In the genomic region with DNA sequence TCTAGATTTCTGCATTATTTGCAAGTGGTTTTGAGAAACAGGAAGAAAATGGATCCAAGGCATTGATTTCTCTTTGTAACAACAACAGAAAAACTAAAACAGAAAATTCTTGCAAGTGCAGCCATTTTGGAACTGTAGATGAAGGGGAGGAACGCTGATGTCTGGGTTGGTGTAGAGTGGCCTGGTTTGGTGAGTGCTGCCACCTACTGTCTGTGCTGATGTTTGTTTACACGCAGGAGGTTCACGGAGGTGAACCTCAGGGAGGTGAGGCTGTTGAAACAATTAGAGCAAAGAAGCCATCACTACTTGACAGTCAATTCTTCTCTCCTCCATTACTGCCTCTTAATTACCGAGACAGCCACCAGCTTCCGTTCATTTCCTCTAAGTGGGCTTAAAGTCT, we compare ENCODE assay signal across 8 mouse cellular contexts. TPM values are rescaled to one million over a fixed set of nuclear protein-coding genes. Genes with fewer than 3 reads are reported as not detected.
DNase-seq lines count a peak whose midpoint lies in the region; ATAC-seq and TF ChIP-seq lines count a peak whose summit lies in the region.

No protein-coding gene starts in this region.

- no peak overlapping the region for H3K4me2 ChIP-seq in forebrain, embryonic 11.5 days (ENCODE audit: low read depth, low read length, severe bottlenecking)
- H3K4me2 ChIP-seq in hindbrain, embryonic 13.5 days: no peak overlapping the region
- H3K4me2 ChIP-seq in limb, embryonic 12.5 days: no peak overlapping the region
- no peak overlapping the region for H3K4me2 ChIP-seq in midbrain, embryonic 14.5 days (ENCODE audit: low read length)
- H3K4me2 ChIP-seq in stomach, postnatal 0 days (replicated peaks; ENCODE audit: low read depth): no peak overlapping the region

- no peaks in the 10 kb centered on the region for H3K27me3 ChIP-seq in forebrain, embryonic 11.5 days (ENCODE audit: control insufficient read depth, insufficient read depth, low read length)
- H3K27me3 ChIP-seq in hindbrain, embryonic 13.5 days: no peaks in the 10 kb centered on the region
- no peaks in the 10 kb centered on the region for H3K27me3 ChIP-seq in limb, embryonic 12.5 days
- H3K27me3 ChIP-seq in midbrain, embryonic 14.5 days (ENCODE audit: control insufficient read depth, insufficient read depth, low read length): no peaks in the 10 kb centered on the region
- H3K27me3 ChIP-seq in stomach, postnatal 0 days (ENCODE audit: control insufficient read depth, insufficient read depth, low read length): no peaks in the 10 kb centered on the region

- peak; percentile 40 for DNase-seq in ovary, postnatal 36 days (ENCODE audit: low spot score)
- no peak for DNase-seq in ovary, postnatal 10 days (ENCODE audit: low spot score)
- DNase-seq in c-Kit-positive CD71-positive TER-119-negative erythroid progenitor cells, embryonic 14.5 days (ENCODE audit: low read depth): peak; percentile 54
- DNase-seq in forebrain, embryonic 11.5 days (ENCODE audit: low spot score): peak; percentile 78
- DNase-seq in midbrain, embryonic 14.5 days: peak; percentile 84
- peak; percentile 71 for DNase-seq in stomach, postnatal 0 days (ENCODE audit: low spot score)

- no peak for TF ChIP-seq EP300 in stomach, postnatal 0 days (optimal IDR thresholded peaks at IDR 0.05)

- H3K27ac ChIP-seq in forebrain, embryonic 11.5 days (ENCODE audit: low read depth, low read length): no peak overlapping the region
- no peak overlapping the region for H3K27ac ChIP-seq in hindbrain, embryonic 13.5 days
- H3K27ac ChIP-seq in limb, embryonic 12.5 days: no peak overlapping the region
- H3K27ac ChIP-seq in midbrain, embryonic 14.5 days (replicated peaks; ENCODE audit: low read depth, low read length): 0 out of 2 replicates have a peak overlapping the region, but pooled peaks have one; percentile 37
- no peak overlapping the region for H3K27ac ChIP-seq in stomach, postnatal 0 days (replicated peaks)

- no peak overlapping the region for H3K4me3 ChIP-seq in forebrain, embryonic 11.5 days (ENCODE audit: low read depth, low read length)
- H3K4me3 ChIP-seq in hindbrain, embryonic 13.5 days: no peak overlapping the region
- H3K4me3 ChIP-seq in limb, embryonic 12.5 days (replicated peaks): no peak overlapping the region
- no peak overlapping the region for H3K4me3 ChIP-seq in midbrain, embryonic 14.5 days (replicated peaks; ENCODE audit: low read depth, low read length)
- H3K4me3 ChIP-seq in stomach, postnatal 0 days (ENCODE audit: low read depth, low read length): no peak overlapping the region

- 27% methylated on average over 5 of the region's 5 CpGs for whole genome bisulfite sequencing in forebrain, embryonic 11.5 days
- 24% methylated on average over 5 of the region's 5 CpGs for WGBS in hindbrain, embryonic 13.5 days
- 15% methylated on average over 5 of the region's 5 CpGs for WGBS in limb, embryonic 12.5 days
- 31% methylated on average over 5 of the region's 5 CpGs for WGBS in midbrain, embryonic 14.5 days
- 26% methylated on average over 5 of the region's 5 CpGs for WGBS in stomach, postnatal 0 days

- no peak overlapping the region for H3K9ac ChIP-seq in forebrain, embryonic 11.5 days (ENCODE audit: low read length)
- no peak overlapping the region for H3K9ac ChIP-seq in hindbrain, embryonic 13.5 days
- H3K9ac ChIP-seq in limb, embryonic 12.5 days (replicated peaks): no peak overlapping the region
- H3K9ac ChIP-seq in midbrain, embryonic 14.5 days (replicated peaks; ENCODE audit: low read length): no peak overlapping the region
- H3K9ac ChIP-seq in stomach, postnatal 0 days (ENCODE audit: low read length): no peak overlapping the region

- peaks cover 2% of the 10 kb centered on the region; the same call in 1 of the 2 replicates for H3K4me1 ChIP-seq in forebrain, embryonic 11.5 days (replicated peaks; ENCODE audit: control insufficient read depth, insufficient read depth, low read length)
- peaks cover 22% of the 10 kb centered on the region for H3K4me1 ChIP-seq in hindbrain, embryonic 13.5 days (replicated peaks)
- peaks cover 30% of the 10 kb centered on the region for H3K4me1 ChIP-seq in limb, embryonic 12.5 days (replicated peaks)
- H3K4me1 ChIP-seq in midbrain, embryonic 14.5 days (ENCODE audit: control insufficient read depth, insufficient read depth, low read length): no peaks in the 10 kb centered on the region
- H3K4me1 ChIP-seq in stomach, postnatal 0 days (replicated peaks; ENCODE audit: control insufficient read depth, insufficient read depth): no peaks in the 10 kb centered on the region

- peaks cover 8% of the 10 kb centered on the region for H3K36me3 ChIP-seq in forebrain, embryonic 11.5 days (ENCODE audit: control insufficient read depth, insufficient read depth, low read length)
- H3K36me3 ChIP-seq in hindbrain, embryonic 13.5 days: peaks cover 44% of the 10 kb centered on the region
- peaks cover 68% of the 10 kb centered on the region for H3K36me3 ChIP-seq in limb, embryonic 12.5 days
- H3K36me3 ChIP-seq in midbrain, embryonic 14.5 days (ENCODE audit: control insufficient read depth, insufficient read depth, low read length): peaks cover 34% of the 10 kb centered on the region
- peaks cover 7% of the 10 kb centered on the region for H3K36me3 ChIP-seq in stomach, postnatal 0 days (ENCODE audit: control insufficient read depth, insufficient read depth, low read length)

- peak; percentile 75; the same call in 1 of the 2 replicates for ATAC-seq in forebrain, embryonic 11.5 days (replicated peaks; ENCODE audit: low FRiP score)
- peak; percentile 84; the same call in 1 of the 2 replicates for ATAC-seq in hindbrain, embryonic 13.5 days (ENCODE audit: low FRiP score)
- peak; percentile 80 for ATAC-seq in limb, embryonic 12.5 days (ENCODE audit: insufficient number of reproducible peaks, insufficient read depth, low FRiP score, low TSS enrichment, low read depth)
- ATAC-seq in midbrain, embryonic 14.5 days (ENCODE audit: low FRiP score, low TSS enrichment): peak; percentile 57; the same call in 1 of the 2 replicates
- ATAC-seq in stomach, postnatal 0 days (ENCODE audit: low FRiP score, low TSS enrichment): peak; percentile 79

- no peaks in the 10 kb centered on the region for H3K9me3 ChIP-seq in forebrain, embryonic 11.5 days (ENCODE audit: control insufficient read depth, low read length)
- no peaks in the 10 kb centered on the region for H3K9me3 ChIP-seq in hindbrain, embryonic 13.5 days
- no peaks in the 10 kb centered on the region for H3K9me3 ChIP-seq in limb, embryonic 12.5 days
- H3K9me3 ChIP-seq in midbrain, embryonic 14.5 days (ENCODE audit: control insufficient read depth, low read length): no peaks in the 10 kb centered on the region
- no peaks in the 10 kb centered on the region for H3K9me3 ChIP-seq in stomach, postnatal 0 days (ENCODE audit: control insufficient read depth, low read length)

- TF ChIP-seq CTCF in stomach, postnatal 0 days (IDR thresholded peaks at IDR 0.05; ENCODE audit: low read depth): peak; percentile 83

RNA-seq across cellular contexts. Expression of a gene that starts 54.7 kb away (rescaled TPM):
- not detected in 2 replicates for polyA plus RNA-seq in forebrain, embryonic 11.5 days (2014; fragmentation: Nextera tagmentation; extraction: Ambion mirVana)
- polyA plus RNA-seq in hindbrain, embryonic 13.5 days (2015; fragmentation: Nextera tagmentation; extraction: Ambion mirVana): 0.14 TPM in 1 of 2 replicates, not detected in the other
- 0.44 and 0.49 TPM in 2 replicates for polyA plus RNA-seq in limb, embryonic 12.5 days (2016; fragmentation: Nextera tagmentation; extraction: Ambion mirVana)
- polyA plus RNA-seq in midbrain, embryonic 14.5 days (2014; fragmentation: Nextera tagmentation; extraction: Ambion mirVana): not detected in 2 replicates
- polyA plus RNA-seq in stomach, postnatal 0 days (2015; fragmentation: Nextera tagmentation; extraction: Ambion mirVana): not detected in 2 replicates
